Mouse (Mus musculus) forebrain, embryonic 12.5 days (tissue): ENCODE data around the gene 4930505A04Rik. TPM values are rescaled to one million over a fixed set of nuclear protein-coding genes. Genes with fewer than 3 reads are reported as not detected.
"Not testable (repeated sequence)": the region's sequence is repeated elsewhere in the genome, so short reads cannot be mapped to it uniquely, and the experiment has no call there.

Experiments used
- ATAC-seq: fragments of 200-750 bp; cut with Nextera tagmentation; 2 replicates; pipeline ENCODE4 v1.8.0; 2017; ENCODE audit warnings: moderate TSS enrichment; ENCODE audit not compliant: low FRiP score
- H3K27ac ChIP-seq: fragments of 300-500 bp; sonication (generic); 2 replicates; pipeline ENCODE4 v1.5.1; 2016; ENCODE audit warnings: mild to moderate bottlenecking
- H3K27me3 ChIP-seq: fragments of 300-500 bp; sonication (generic); 2 replicates; pipeline ENCODE4 v1.6.1; 2016; ENCODE audit warnings: mild to moderate bottlenecking
- H3K36me3 ChIP-seq: fragments of 300-500 bp; sonication (generic); replicated peaks from 2 replicates; pipeline ENCODE4 v1.6.1; 2016; ENCODE audit warnings: mild to moderate bottlenecking
- H3K4me1 ChIP-seq: fragments of 300-500 bp; sonication (generic); 2 replicates; pipeline ENCODE4 v1.6.1; 2016
- H3K4me2 ChIP-seq: fragments of 300-500 bp; sonication (generic); 2 replicates; pipeline ENCODE4 v1.6.1; 2016; ENCODE audit warnings: mild to moderate bottlenecking, moderate library complexity
- H3K4me3 ChIP-seq: fragments of 300-500 bp; sonication (generic); replicated peaks from 2 replicates; pipeline ENCODE4 v1.5.1; 2016; ENCODE audit warnings: mild to moderate bottlenecking
- H3K9ac ChIP-seq: fragments of 300-500 bp; sonication (generic); 2 replicates; pipeline ENCODE4 v1.6.1; 2016; ENCODE audit warnings: mild to moderate bottlenecking
- H3K9me3 ChIP-seq: fragments of 300-500 bp; sonication (generic); 2 replicates; pipeline ENCODE4 v1.6.1; 2016
- WGBS: fragments of 180-500 bp; shearing (Covaris S2); methylation state at CpG from one replicate; pipeline ENCODE4 v1.1.7; 2016; 5-methylcytosine and 5-hydroxymethylcytosine counted together
- polyA plus RNA-seq: library from polyadenylated mRNA; unstranded; fragments of >200 nt; fragmentation: Nextera tagmentation; extraction: Ambion mirVana; gene quantifications from 2 replicates; pipeline ENCODE4 v1.2.1, GENCODE M21; 2016

4930505A04Rik gene
- polyA plus RNA-seq, 1 experiment from 2014 or later = not detected

- H3K9ac ChIP-seq = not testable (repeated sequence)
These were observed 27.3 kb downstream of the 4930505A04Rik start for GRCm38 (mm10) chr11:30444192-30444905.

DNA sequence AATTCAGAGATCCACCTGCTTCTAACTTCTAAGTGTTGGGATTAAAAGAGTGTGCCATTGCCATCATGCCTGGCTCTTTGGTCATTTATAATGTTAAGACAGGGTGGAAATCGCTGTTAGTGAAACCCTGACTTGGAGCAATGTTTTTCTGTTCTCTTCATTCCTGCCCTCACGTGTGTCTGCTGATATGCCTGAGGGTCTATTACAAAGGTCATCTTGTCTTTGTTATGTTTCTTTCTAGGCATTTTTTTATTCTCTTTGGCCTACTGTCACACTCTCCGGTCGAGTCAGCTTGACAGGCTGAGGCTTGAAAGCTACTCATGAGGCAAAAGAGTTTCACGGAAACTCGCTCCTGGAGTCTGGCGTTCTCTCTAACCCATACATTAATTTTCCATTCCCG is 27.9 kb downstream of the 4930505A04Rik start:
- H3K4me1 ChIP-seq = no peaks in the 10 kb centered on the region
- no peak overlapping the region for H3K4me3 ChIP-seq
- no peak overlapping the region for H3K9ac ChIP-seq
- no peaks in the 10 kb centered on the region for H3K36me3 ChIP-seq
- 91% methylated on average over 8 of the region's 8 CpGs for WGBS
- no peak overlapping the region for H3K4me2 ChIP-seq
- H3K9me3 ChIP-seq = no peaks in the 10 kb centered on the region
- no peaks in the 10 kb centered on the region for H3K27me3 ChIP-seq
- no peak overlapping the region for H3K27ac ChIP-seq
- no peak for ATAC-seq

More at GRCm38 (mm10) chr11:30444192-30444905, 27.3 kb downstream of the 4930505A04Rik start:
- H3K4me2 ChIP-seq, ATAC-seq, H3K36me3 ChIP-seq, H3K27me3 ChIP-seq, H3K9me3 ChIP-seq, H3K4me1 ChIP-seq, H3K27ac ChIP-seq, H3K4me3 ChIP-seq: not testable (repeated sequence)
- 87% methylated on average over 12 of the region's 12 CpGs for WGBS

DNA sequence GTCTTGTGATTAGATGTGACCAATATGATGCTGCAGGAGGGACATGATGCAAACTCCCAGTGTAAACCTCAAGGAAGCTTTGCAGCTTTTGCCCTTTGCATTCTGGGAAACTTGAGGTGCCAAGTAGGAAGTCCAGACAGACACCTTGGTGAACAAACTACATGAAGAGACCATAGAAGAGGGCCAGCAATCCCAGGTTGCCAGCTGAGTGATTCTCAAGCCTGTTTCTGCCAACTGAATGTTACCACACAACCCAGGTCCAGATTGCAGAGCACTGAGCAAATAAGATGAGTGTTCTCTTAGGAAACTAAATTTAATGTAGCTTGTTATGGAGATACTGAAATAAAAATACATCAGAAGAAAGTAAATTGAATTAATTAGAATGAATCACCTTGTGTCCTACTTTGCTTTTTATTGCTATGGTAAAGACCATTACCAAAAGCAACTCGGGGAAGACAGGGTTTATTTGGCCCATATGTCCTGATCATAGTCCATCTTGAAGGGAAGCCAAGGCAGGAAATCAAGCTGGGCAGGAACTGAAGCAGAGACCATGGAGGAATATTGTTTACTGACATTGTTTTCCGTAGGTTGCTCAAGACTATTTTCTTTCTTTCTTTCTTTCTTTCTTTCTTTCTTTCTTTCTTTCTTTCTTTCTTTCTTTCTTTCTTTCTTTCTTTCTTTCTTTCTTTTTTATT is 38.2 kb downstream of the 4930505A04Rik start:
- H3K4me1 ChIP-seq = no peaks in the 10 kb centered on the region
- H3K4me2 ChIP-seq = no peak overlapping the region
- no peaks in the 10 kb centered on the region for H3K36me3 ChIP-seq
- H3K9ac ChIP-seq = no peak overlapping the region
- ATAC-seq = no peak
- H3K27me3 ChIP-seq = no peaks in the 10 kb centered on the region
- no peak overlapping the region for H3K4me3 ChIP-seq
- 80% methylated on average over 2 of the region's 2 CpGs for WGBS
- H3K9me3 ChIP-seq = no peaks in the 10 kb centered on the region
- no peak overlapping the region for H3K27ac ChIP-seq

- Histone ChIP-seq H3K4me3 (no peak overlapping the region), H3K9ac (no peak overlapping the region), H3K9me3 (no peaks in the 10 kb centered on the region), H3K4me2 (no peak overlapping the region), H3K36me3 (no peaks in the 10 kb centered on the region), H3K4me1 (no peaks in the 10 kb centered on the region; the same call in 1 of the 2 replicates), H3K27ac (no peak overlapping the region), H3K27me3 (no peaks in the 10 kb centered on the region)
- 58% methylated on average over 2 of the region's 2 CpGs for WGBS
- no peak for ATAC-seq
These were observed 66.0 kb downstream of the 4930505A04Rik start for GRCm38 (mm10) chr11:30405581-30405980.

DNA sequence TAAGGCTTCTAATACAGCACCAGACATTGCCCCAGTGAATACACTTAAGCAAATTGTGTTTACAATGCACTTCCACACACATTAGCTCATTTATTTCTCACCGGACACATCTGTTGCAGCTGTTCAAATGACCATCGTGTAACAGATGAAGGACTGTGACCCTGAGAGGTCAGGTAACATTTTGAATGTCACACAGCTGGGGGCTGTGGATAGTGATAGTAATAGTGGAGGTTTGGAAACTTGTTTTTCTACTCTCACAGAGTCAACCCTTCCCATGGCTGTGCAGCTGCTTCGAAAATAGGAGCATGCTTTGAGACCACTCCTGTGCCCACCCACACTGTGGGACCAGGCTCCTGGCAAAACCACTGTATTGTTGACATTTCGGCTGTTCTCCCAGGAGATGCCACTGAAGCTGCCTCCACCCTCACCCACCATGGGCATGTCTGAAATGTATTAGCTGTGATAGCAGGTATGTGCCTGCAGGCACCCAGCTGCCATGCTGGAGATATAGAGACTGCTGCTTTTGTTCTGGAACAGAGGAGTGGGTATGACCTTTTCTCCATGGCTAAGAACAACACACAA is 66.9 kb downstream of the 4930505A04Rik start:
- no peak overlapping the region for H3K27ac ChIP-seq
- no peak overlapping the region for H3K4me2 ChIP-seq
- no peaks in the 10 kb centered on the region for H3K9me3 ChIP-seq
- H3K4me1 ChIP-seq = no peaks in the 10 kb centered on the region; the same call in 1 of the 2 replicates
- H3K9ac ChIP-seq = no peak overlapping the region
- H3K27me3 ChIP-seq = no peaks in the 10 kb centered on the region
- H3K36me3 ChIP-seq = no peaks in the 10 kb centered on the region
- H3K4me3 ChIP-seq = no peak overlapping the region
- ATAC-seq = no peak
- WGBS = 63% methylated on average over 4 of the region's 4 CpGs

DNA sequence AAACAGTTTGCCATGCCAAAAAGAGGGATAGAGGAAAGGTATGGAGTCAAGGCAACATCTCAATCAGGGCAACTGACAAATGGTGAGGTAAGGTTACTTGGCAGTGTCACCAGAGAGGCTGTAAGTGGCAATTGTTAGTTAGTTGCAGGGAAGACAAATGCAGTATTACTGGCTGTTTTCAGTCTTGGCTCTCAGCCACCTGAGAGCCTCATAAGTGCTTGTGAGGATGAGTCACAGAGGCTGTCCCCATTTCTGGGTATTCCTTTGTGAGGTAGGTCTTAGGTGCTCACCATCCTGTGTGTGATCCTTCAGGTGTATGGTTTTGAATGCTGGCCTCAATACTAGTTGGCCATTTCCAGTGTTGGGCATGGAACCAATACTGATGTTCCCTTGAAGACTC is 77.3 kb downstream of the 4930505A04Rik start:
- Histone ChIP-seq H3K4me1 (no peaks in the 10 kb centered on the region), H3K27ac (no peak overlapping the region), H3K27me3 (no peaks in the 10 kb centered on the region), H3K9ac (no peak overlapping the region), H3K9me3 (no peaks in the 10 kb centered on the region), H3K4me2 (no peak overlapping the region), H3K36me3 (no peaks in the 10 kb centered on the region), H3K4me3 (no peak overlapping the region)
- no peak for ATAC-seq

DNA sequence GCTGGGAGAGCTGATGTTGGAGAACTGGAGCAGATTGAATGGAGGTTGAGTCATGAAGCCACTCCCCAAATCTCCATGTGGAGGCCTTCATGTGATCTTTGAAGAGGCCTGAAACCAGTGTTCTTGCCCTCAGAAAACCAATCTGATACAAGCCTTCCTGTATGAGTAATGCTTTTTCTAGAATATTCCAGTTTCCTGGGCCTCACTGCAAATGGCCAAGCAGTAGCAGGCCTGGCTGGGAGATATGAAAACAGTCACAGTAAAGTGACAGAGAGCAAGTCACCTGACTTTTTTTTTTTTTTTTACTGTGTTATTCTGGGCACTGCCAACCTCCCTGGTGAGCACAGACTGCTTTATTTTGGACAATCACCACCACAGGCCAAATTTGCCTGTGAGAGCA is 88.6 kb downstream of the 4930505A04Rik start:
- Histone ChIP-seq H3K4me2 (no peak overlapping the region), H3K36me3 (no peaks in the 10 kb centered on the region), H3K4me3 (no peak overlapping the region), H3K27ac (no peak overlapping the region), H3K9me3 (no peaks in the 10 kb centered on the region), H3K27me3 (no peaks in the 10 kb centered on the region), H3K9ac (no peak overlapping the region), H3K4me1 (no peaks in the 10 kb centered on the region)
- no peak for ATAC-seq

Other genes with a start within 250 kb of the 4930505A04Rik start
- gene Sptbn1, start 203.7 kb downstream of the 4930505A04Rik start, polyA plus RNA-seq = 84.4 and 85.9 TPM in 2 replicates
- gene Acyp2, start 177.8 kb upstream of the 4930505A04Rik start, polyA plus RNA-seq = 6.2 and 9.4 TPM in 2 replicates